ENCODE assay signal across 17 mouse cellular contexts in the genomic region with DNA sequence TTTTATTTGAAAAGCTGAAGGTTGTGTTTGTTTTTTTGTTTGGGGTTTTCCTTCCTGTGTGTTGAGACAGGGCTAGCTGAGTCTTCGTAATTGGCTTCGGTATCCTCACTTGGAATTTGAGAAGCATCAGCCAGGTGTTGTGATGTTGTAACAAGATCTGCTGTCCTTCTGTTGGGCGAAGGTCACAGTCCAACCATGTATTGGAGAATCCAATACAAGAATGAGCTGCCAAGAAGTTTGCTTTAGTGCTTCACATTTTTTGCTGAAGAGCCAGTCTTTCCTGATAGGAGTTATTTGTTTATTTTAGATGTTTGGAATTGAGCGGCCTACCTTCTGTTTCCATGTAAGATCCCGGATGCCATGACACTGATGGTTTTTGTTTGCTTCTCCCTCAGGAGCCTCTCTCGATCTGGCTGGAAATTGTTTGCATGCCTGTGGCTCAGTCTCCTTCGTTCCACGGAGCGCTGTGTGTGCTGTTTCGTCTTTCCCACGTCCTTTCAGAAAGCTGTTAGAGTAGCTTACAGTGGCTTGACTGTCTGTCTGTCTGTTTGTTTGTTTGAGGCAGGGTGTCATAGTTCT. TPM values are rescaled to one million over a fixed set of nuclear protein-coding genes. Genes with fewer than 3 reads are reported as not detected.
DNase-seq lines count a peak whose midpoint lies in the region; ATAC-seq and TF ChIP-seq lines count a peak whose summit lies in the region.
"Had no signal": no experiment of that assay in that cellular context is flagged by ENCODE, and none has a peak within 500 bp of the region (broad histone marks: within the 10 kb centered on the region; RNA-seq: fewer than 3 reads in every experiment).

No protein-coding gene starts in this region.

- H3K27ac ChIP-seq in heart, postnatal 0 days (ENCODE audit: low read depth), result 0 out of 2 replicates have a peak overlapping the region, but pooled peaks have one; percentile 25
- H3K27ac ChIP-seq in heart, embryonic 10.5 days, result no peak overlapping the region
- H3K27ac ChIP-seq in embryonic facial prominence, embryonic 13.5 days, result peak overlapping the region; percentile 58
- no peak overlapping the region; the same call in 1 of the 2 replicates for H3K27ac ChIP-seq in lung, postnatal 0 days (ENCODE audit: low read length)
- no peak overlapping the region for H3K27ac ChIP-seq in stomach, postnatal 0 days (replicated peaks)
- H3K27ac ChIP-seq: limb, embryonic 13.5 days; stomach, embryonic 15.5 days had no signal

- no peaks in the 10 kb centered on the region for H3K9me3 ChIP-seq in heart, postnatal 0 days (replicated peaks; ENCODE audit: control insufficient read depth, low read length)
- no peaks in the 10 kb centered on the region for H3K9me3 ChIP-seq in heart, embryonic 10.5 days
- no peaks in the 10 kb centered on the region for H3K9me3 ChIP-seq in embryonic facial prominence, embryonic 13.5 days
- no peaks in the 10 kb centered on the region for H3K9me3 ChIP-seq in lung, postnatal 0 days (ENCODE audit: low read length)
- H3K9me3 ChIP-seq in stomach, postnatal 0 days (ENCODE audit: control insufficient read depth, low read length), result no peaks in the 10 kb centered on the region
- H3K9me3 ChIP-seq: limb, embryonic 13.5 days; stomach, embryonic 15.5 days had no signal

- no peak overlapping the region for H3K9ac ChIP-seq in heart, postnatal 0 days (replicated peaks; ENCODE audit: low read depth, low read length)
- no peak overlapping the region for H3K9ac ChIP-seq in embryonic facial prominence, embryonic 13.5 days
- no peak overlapping the region for H3K9ac ChIP-seq in lung, postnatal 0 days (replicated peaks; ENCODE audit: low read depth)
- no peak overlapping the region for H3K9ac ChIP-seq in stomach, postnatal 0 days (ENCODE audit: low read length)
- H3K9ac ChIP-seq: limb, embryonic 13.5 days; stomach, embryonic 15.5 days had no signal

- 54% methylated on average over 11 of the region's 11 CpGs for WGBS in heart, postnatal 0 days
- 58% methylated on average over 11 of the region's 11 CpGs for whole genome bisulfite sequencing in heart, embryonic 10.5 days
- WGBS in embryonic facial prominence, embryonic 13.5 days, result 23% methylated on average over 11 of the region's 11 CpGs
- 27% methylated on average over 11 of the region's 11 CpGs for WGBS in lung, postnatal 0 days
- WGBS in stomach, postnatal 0 days, result 40% methylated on average over 11 of the region's 11 CpGs

- H3K4me1 ChIP-seq in heart, postnatal 0 days (ENCODE audit: control insufficient read depth, insufficient read depth), result peaks cover 8% of the 10 kb centered on the region; the same call in 1 of the 2 replicates
- peaks cover 22% of the 10 kb centered on the region for H3K4me1 ChIP-seq in heart, embryonic 10.5 days
- peaks cover 15% of the 10 kb centered on the region for H3K4me1 ChIP-seq in embryonic facial prominence, embryonic 13.5 days
- H3K4me1 ChIP-seq in lung, postnatal 0 days (ENCODE audit: insufficient read depth, low read depth, low read length), result no peaks in the 10 kb centered on the region; the same call in 1 of the 2 replicates
- H3K4me1 ChIP-seq in stomach, postnatal 0 days (replicated peaks; ENCODE audit: control insufficient read depth, insufficient read depth), result no peaks in the 10 kb centered on the region
- H3K4me1 ChIP-seq: stomach, embryonic 15.5 days had no signal

- H3K4me2 ChIP-seq in heart, postnatal 0 days (ENCODE audit: low read depth, low read length), result no peak overlapping the region
- H3K4me2 ChIP-seq in embryonic facial prominence, embryonic 13.5 days, result no peak overlapping the region
- H3K4me2 ChIP-seq in lung, postnatal 0 days (replicated peaks; ENCODE audit: low read depth, low read length), result no peak overlapping the region
- no peak overlapping the region for H3K4me2 ChIP-seq in stomach, postnatal 0 days (replicated peaks; ENCODE audit: low read depth)
- H3K4me2 ChIP-seq: limb, embryonic 13.5 days; stomach, embryonic 15.5 days had no signal

- TF ChIP-seq EP300 in heart, postnatal 0 days (IDR thresholded peaks at IDR 0.05; ENCODE audit: low read depth), result no peak
- TF ChIP-seq EP300 in lung, postnatal 0 days (IDR thresholded peaks at IDR 0.05), result no peak
- TF ChIP-seq EP300 in stomach, postnatal 0 days (optimal IDR thresholded peaks at IDR 0.05), result no peak

- H3K27me3 ChIP-seq in heart, postnatal 0 days (ENCODE audit: control insufficient read depth, insufficient read depth, low read length), result no peaks in the 10 kb centered on the region
- H3K27me3 ChIP-seq in heart, embryonic 10.5 days (ENCODE audit: insufficient read depth, poor library complexity, severe bottlenecking), result no peaks in the 10 kb centered on the region
- no peaks in the 10 kb centered on the region for H3K27me3 ChIP-seq in embryonic facial prominence, embryonic 13.5 days
- no peaks in the 10 kb centered on the region for H3K27me3 ChIP-seq in lung, postnatal 0 days (replicated peaks; ENCODE audit: insufficient read depth, low read length)
- H3K27me3 ChIP-seq in stomach, postnatal 0 days (ENCODE audit: control insufficient read depth, insufficient read depth, low read length), result no peaks in the 10 kb centered on the region
- H3K27me3 ChIP-seq: limb, embryonic 13.5 days; stomach, embryonic 15.5 days had no signal

- ATAC-seq in heart, postnatal 0 days (ENCODE audit: insufficient read depth, low read depth), result no peak
- no peak for ATAC-seq in embryonic facial prominence, embryonic 13.5 days (ENCODE audit: insufficient number of reproducible peaks, insufficient read depth, low FRiP score, low TSS enrichment, low read depth)
- ATAC-seq in lung, postnatal 0 days, result no peak; the same call in 1 of the 2 replicates
- ATAC-seq in stomach, postnatal 0 days (ENCODE audit: low FRiP score, low TSS enrichment), result no peak
- ATAC-seq: CD4-positive, CD25-positive, alpha-beta regulatory T cell, adult 4 months; forebrain, embryonic 16.5 days had no signal

- peaks cover 17% of the 10 kb centered on the region for H3K36me3 ChIP-seq in heart, postnatal 0 days (replicated peaks; ENCODE audit: control insufficient read depth, insufficient read depth, low read length)
- peaks cover 11% of the 10 kb centered on the region; the same call in 1 of the 2 replicates for H3K36me3 ChIP-seq in heart, embryonic 10.5 days
- peaks cover 8% of the 10 kb centered on the region; the same call in 1 of the 2 replicates for H3K36me3 ChIP-seq in embryonic facial prominence, embryonic 13.5 days
- H3K36me3 ChIP-seq in lung, postnatal 0 days (ENCODE audit: insufficient read depth, low read length), result no peaks in the 10 kb centered on the region
- no peaks in the 10 kb centered on the region; the same call in 1 of the 2 replicates for H3K36me3 ChIP-seq in stomach, postnatal 0 days (ENCODE audit: control insufficient read depth, insufficient read depth, low read length)

- DNase-seq in heart, postnatal 0 days (ENCODE audit: low spot score), result no peak
- no peak for DNase-seq in heart, embryonic 10.5 days (ENCODE audit: low spot score)
- peak; percentile 47 for DNase-seq in 3134 (ENCODE audit: extremely low read depth, insufficient read length, low spot score)
- peak; percentile 30 for DNase-seq in lung, postnatal 0 days (ENCODE audit: low spot score)
- DNase-seq in embryo, embryonic 10 days (ENCODE audit: low spot score), result no peak
- DNase-seq in stomach, postnatal 0 days (ENCODE audit: low spot score), result no peak
- DNase-seq in cerebellum, adult 8-10 months, result no peak
- DNase-seq: cerebellum, adult 2 months; right cerebral cortex, postnatal 14 days; thymus, postnatal 36 days had no signal

- H3K4me3 ChIP-seq in heart, postnatal 0 days (ENCODE audit: low read depth, low read length), result no peak overlapping the region
- no peak overlapping the region for H3K4me3 ChIP-seq in heart, embryonic 10.5 days
- H3K4me3 ChIP-seq in embryonic facial prominence, embryonic 13.5 days, result no peak overlapping the region
- H3K4me3 ChIP-seq in lung, postnatal 0 days (ENCODE audit: low read depth, low read length), result no peak overlapping the region
- no peak overlapping the region for H3K4me3 ChIP-seq in stomach, postnatal 0 days (ENCODE audit: low read depth, low read length)
- H3K4me3 ChIP-seq: limb, embryonic 13.5 days; stomach, embryonic 15.5 days had no signal

- no peak for TF ChIP-seq CTCF in heart, postnatal 0 days (IDR thresholded peaks at IDR 0.05; ENCODE audit: low read depth)
- no peak for TF ChIP-seq CTCF in lung, postnatal 0 days (IDR thresholded peaks at IDR 0.05)
- TF ChIP-seq CTCF in stomach, postnatal 0 days (IDR thresholded peaks at IDR 0.05; ENCODE audit: low read depth), result no peak

RNA-seq across cellular contexts. Expression of gene Mtmr11, which starts 28.4 kb away (rescaled TPM):
- 4.4 and 18.9 TPM in 2 replicates for total RNA-seq in heart, postnatal 0 days (2014; rRNA removed; ENCODE audit: low replicate concordance)
- polyA plus RNA-seq in heart, postnatal 0 days (2015; fragmentation: Nextera tagmentation; extraction: Ambion mirVana), result 6.8 and 6.9 TPM in 2 replicates
- 6.0 and 10.5 TPM in 2 replicates for polyA plus RNA-seq in heart, embryonic 10.5 days (2016; fragmentation: Nextera tagmentation; extraction: Ambion mirVana)
- polyA plus RNA-seq in embryonic facial prominence, embryonic 13.5 days (2015; fragmentation: Nextera tagmentation; extraction: Ambion mirVana), result 37.3 and 38.2 TPM in 2 replicates
- 7.5 and 11.3 TPM in 2 replicates for polyA plus RNA-seq in lung, postnatal 0 days (2015; fragmentation: Nextera tagmentation; extraction: Ambion mirVana)
- 8.2 and 10.2 TPM in 2 replicates for polyA plus RNA-seq in stomach, postnatal 0 days (2015; fragmentation: Nextera tagmentation; extraction: Ambion mirVana)
- total RNA-seq: granulocyte monocyte progenitor cell, adult 5-6 weeks; hematopoietic stem cell, adult 5-6 weeks had no signal

RNA-seq across cellular contexts. Expression of gene Otud7b, which starts 29.1 kb away (rescaled TPM):
- 17.6 and 21.9 TPM in 2 replicates for total RNA-seq in heart, postnatal 0 days (2014; rRNA removed; ENCODE audit: low replicate concordance)
- 16.8 and 21.7 TPM in 2 replicates for polyA plus RNA-seq in heart, postnatal 0 days (2015; fragmentation: Nextera tagmentation; extraction: Ambion mirVana)
- polyA plus RNA-seq in heart, embryonic 10.5 days (2016; fragmentation: Nextera tagmentation; extraction: Ambion mirVana), result 15.2 and 16.1 TPM in 2 replicates
- 20.8 and 23.8 TPM in 2 replicates for polyA plus RNA-seq in embryonic facial prominence, embryonic 13.5 days (2015; fragmentation: Nextera tagmentation; extraction: Ambion mirVana)
- polyA plus RNA-seq in lung, postnatal 0 days (2015; fragmentation: Nextera tagmentation; extraction: Ambion mirVana), result 30.2 and 30.6 TPM in 2 replicates
- polyA plus RNA-seq in stomach, postnatal 0 days (2015; fragmentation: Nextera tagmentation; extraction: Ambion mirVana), result 12.3 and 14.5 TPM in 2 replicates

RNA-seq across cellular contexts. Expression of gene Sf3b4, which starts 38.7 kb away (rescaled TPM):
- total RNA-seq in heart, postnatal 0 days (2014; rRNA removed; ENCODE audit: low replicate concordance), result 34.5 and 41.7 TPM in 2 replicates
- 48.3 and 48.6 TPM in 2 replicates for polyA plus RNA-seq in heart, postnatal 0 days (2015; fragmentation: Nextera tagmentation; extraction: Ambion mirVana)
- 143 and 190 TPM in 2 replicates for polyA plus RNA-seq in heart, embryonic 10.5 days (2016; fragmentation: Nextera tagmentation; extraction: Ambion mirVana)
- 163 and 184 TPM in 2 replicates for polyA plus RNA-seq in embryonic facial prominence, embryonic 13.5 days (2015; fragmentation: Nextera tagmentation; extraction: Ambion mirVana)
- polyA plus RNA-seq in lung, postnatal 0 days (2015; fragmentation: Nextera tagmentation; extraction: Ambion mirVana), result 64.4 and 68.4 TPM in 2 replicates
- polyA plus RNA-seq in stomach, postnatal 0 days (2015; fragmentation: Nextera tagmentation; extraction: Ambion mirVana), result 70.1 and 72.8 TPM in 2 replicates

RNA-seq across cellular contexts. Expression of gene Sv2a, which starts 47.5 kb away (rescaled TPM):
- total RNA-seq in heart, postnatal 0 days (2014; rRNA removed; ENCODE audit: low replicate concordance), result 9.8 and 15.4 TPM in 2 replicates
- polyA plus RNA-seq in heart, postnatal 0 days (2015; fragmentation: Nextera tagmentation; extraction: Ambion mirVana), result 10.8 and 11.2 TPM in 2 replicates
- 17.8 and 22.6 TPM in 2 replicates for polyA plus RNA-seq in heart, embryonic 10.5 days (2016; fragmentation: Nextera tagmentation; extraction: Ambion mirVana)
- polyA plus RNA-seq in embryonic facial prominence, embryonic 13.5 days (2015; fragmentation: Nextera tagmentation; extraction: Ambion mirVana), result 7.6 and 8.7 TPM in 2 replicates
- 1.9 and 2.2 TPM in 2 replicates for polyA plus RNA-seq in lung, postnatal 0 days (2015; fragmentation: Nextera tagmentation; extraction: Ambion mirVana)
- polyA plus RNA-seq in stomach, postnatal 0 days (2015; fragmentation: Nextera tagmentation; extraction: Ambion mirVana), result 2.9 and 4.2 TPM in 2 replicates

Comparison
In these comparisons a context has a peak if more than half of its experiments do, and no peak if none do; other contexts are left out.
1. H3K27ac ChIP-seq: peak in heart, postnatal 0 days (single experiment) and embryonic facial prominence, embryonic 13.5 days (single experiment); none in heart, embryonic 10.5 days (single experiment), lung, postnatal 0 days (single experiment) and stomach, postnatal 0 days (single experiment).
2. DNase-seq: peak in 3134 (single experiment) and lung, postnatal 0 days (single experiment); none in heart, postnatal 0 days (single experiment), heart, embryonic 10.5 days (single experiment), embryo, embryonic 10 days (single experiment), stomach, postnatal 0 days (single experiment) and cerebellum, adult 8-10 months (single experiment).